Mouse (Mus musculus) kidney, postnatal 0 days (tissue): ENCODE data around the gene Minos1. TPM values are rescaled to one million over a fixed set of nuclear protein-coding genes. Genes with fewer than 3 reads are reported as not detected.

Source experiments
- ATAC-seq: fragments of 200-750 bp; cut with Nextera tagmentation; replicated peaks from 2 replicates; pipeline ENCODE4 v1.8.0; 2017; ENCODE audit warnings: low read depth, moderate number of reproducible peaks, moderate TSS enrichment, moderate library complexity; ENCODE audit not compliant: low FRiP score
- DNase-seq: peaks from one replicate; pipeline ENCODE4 v3.0.0-alpha.2; 2016; ENCODE audit warnings: low spot score
- H3K27ac ChIP-seq: fragments of 300-500 bp; sonication (generic); 2 replicates; pipeline ENCODE4 v1.5.1; 2014; ENCODE audit warnings: mild to moderate bottlenecking
- H3K27me3 ChIP-seq: fragments of 300-500 bp; sonication (generic); 2 replicates; pipeline ENCODE4 v1.6.1; 2014; ENCODE audit warnings: low read length, mixed read lengths; ENCODE audit not compliant: insufficient read depth
- H3K36me3 ChIP-seq: fragments of 300-500 bp; sonication (generic); 2 replicates; pipeline ENCODE4 v1.6.1; 2014; ENCODE audit warnings: low read length, mixed read lengths; ENCODE audit not compliant: insufficient read depth
- H3K4me1 ChIP-seq: fragments of 300-500 bp; sonication (generic); replicated peaks from 2 replicates; pipeline ENCODE4 v1.6.1; 2014; ENCODE audit warnings: antibody characterized with exemption, low read length, mixed read lengths; ENCODE audit not compliant: insufficient read depth
- H3K4me2 ChIP-seq: fragments of 300-500 bp; sonication (generic); 2 replicates; pipeline ENCODE4 v1.6.1; 2014; ENCODE audit warnings: mild to moderate bottlenecking, low read length, moderate library complexity, mixed read lengths
- H3K4me3 ChIP-seq: fragments of 300-500 bp; sonication (generic); replicated peaks from 2 replicates; pipeline ENCODE4 v1.5.1; 2014; ENCODE audit warnings: low read depth, low read length
- H3K9ac ChIP-seq: fragments of 300-500 bp; sonication (generic); 2 replicates; pipeline ENCODE4 v1.6.1; 2014; ENCODE audit warnings: low read depth, low read length
- H3K9me3 ChIP-seq: fragments of 300-500 bp; sonication (generic); replicated peaks from 2 replicates; pipeline ENCODE4 v1.6.1; 2016; ENCODE audit warnings: low read length, inconsistent platforms, mixed read lengths
- CTCF ChIP-seq: IDR thresholded peaks from 2 replicates; pipeline ENCODE4 v1.5.1; 2016; ENCODE audit warnings: antibody characterized with exemption, low read depth, mild to moderate bottlenecking, moderate library complexity
- WGBS: fragments of 180-500 bp; shearing (Covaris S2); extraction: QIAGEN DNeasy Blood & Tissue Kit; methylation state at CpG from one replicate; pipeline ENCODE4 v1.1.7; 2014; 5-methylcytosine and 5-hydroxymethylcytosine counted together
- polyA plus RNA-seq: library from polyadenylated mRNA; unstranded; fragments of >200 nt; fragmentation: Nextera tagmentation; extraction: Ambion mirVana; gene quantifications from 2 replicates; pipeline ENCODE4 v1.2.1, GENCODE M21; 2015

The Minos1 gene
- polyA plus RNA-seq, 1 experiment from 2014 or later: 875 TPM

DNA sequence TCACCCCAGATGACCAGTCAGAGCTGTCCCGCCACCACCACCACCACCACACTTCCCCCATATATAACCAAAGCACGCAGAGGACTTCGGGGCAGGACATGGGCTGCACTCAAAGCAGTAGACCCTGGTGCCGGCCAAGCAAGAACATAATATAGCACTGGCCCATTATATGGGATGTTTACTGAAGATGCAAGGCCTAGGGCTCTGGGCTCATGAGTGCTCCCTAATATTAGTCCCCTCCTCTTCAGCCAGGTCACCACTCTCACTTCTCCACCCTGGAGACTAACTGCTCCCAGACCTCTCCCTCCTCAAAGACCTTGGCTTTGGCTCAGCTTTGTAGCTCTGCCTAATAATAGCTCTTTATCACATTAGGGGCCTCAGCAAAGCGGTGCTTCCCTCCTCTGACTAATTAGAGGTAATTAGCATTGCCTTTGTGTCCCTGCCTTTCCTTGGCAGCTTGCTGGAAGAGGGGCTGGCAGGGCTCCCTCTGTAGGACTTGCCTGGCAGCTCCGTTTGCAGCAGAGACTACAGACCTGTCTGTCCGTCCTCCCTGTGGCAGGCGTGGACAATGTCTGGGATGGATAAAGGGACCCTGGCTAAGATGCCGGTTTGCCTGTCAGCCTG is 76.5 kb downstream of the Minos1 start:
- Histone ChIP-seq H3K27me3 (no peaks in the 10 kb centered on the region), H3K27ac (no peak overlapping the region), H3K36me3 (no peaks in the 10 kb centered on the region), H3K4me3 (no peak overlapping the region), H3K4me2 (no peak overlapping the region), H3K4me1 (no peaks in the 10 kb centered on the region), H3K9ac (no peak overlapping the region), H3K9me3 (no peaks in the 10 kb centered on the region)
- no peak for TF ChIP-seq CTCF
- DNase-seq (no peak), ATAC-seq (no peak)
- 51% methylated on average over 9 of the region's 9 CpGs for WGBS

DNA sequence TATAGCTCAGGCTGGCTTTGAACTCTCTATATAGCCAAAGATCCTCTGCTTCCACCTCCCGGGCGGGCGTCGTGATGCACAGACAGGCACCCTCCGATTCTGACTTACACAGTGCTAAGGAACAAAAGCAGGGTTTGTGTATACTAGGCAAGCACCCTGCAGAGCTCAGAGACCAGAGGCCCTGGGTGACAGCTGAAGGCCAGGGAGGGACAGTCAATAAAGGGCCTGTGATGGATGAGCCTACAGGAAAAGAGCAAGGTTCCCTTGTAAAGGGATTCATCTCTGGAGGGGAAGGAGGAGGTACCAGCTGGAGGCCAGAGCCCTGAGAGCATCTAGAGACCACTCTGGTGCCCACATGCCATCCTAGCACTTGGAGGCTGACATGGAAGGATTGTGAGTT is 77.5 kb downstream of the Minos1 start:
- Histone ChIP-seq H3K36me3 (no peaks in the 10 kb centered on the region), H3K27ac (no peak overlapping the region), H3K4me2 (no peak overlapping the region), H3K9ac (no peak overlapping the region), H3K9me3 (no peaks in the 10 kb centered on the region), H3K27me3 (no peaks in the 10 kb centered on the region), H3K4me1 (no peaks in the 10 kb centered on the region), H3K4me3 (no peak overlapping the region)
- DNase-seq (no peak), ATAC-seq (no peak)
- WGBS: 59% methylated on average over 5 of the region's 5 CpGs
- no peak for TF ChIP-seq CTCF

DNA sequence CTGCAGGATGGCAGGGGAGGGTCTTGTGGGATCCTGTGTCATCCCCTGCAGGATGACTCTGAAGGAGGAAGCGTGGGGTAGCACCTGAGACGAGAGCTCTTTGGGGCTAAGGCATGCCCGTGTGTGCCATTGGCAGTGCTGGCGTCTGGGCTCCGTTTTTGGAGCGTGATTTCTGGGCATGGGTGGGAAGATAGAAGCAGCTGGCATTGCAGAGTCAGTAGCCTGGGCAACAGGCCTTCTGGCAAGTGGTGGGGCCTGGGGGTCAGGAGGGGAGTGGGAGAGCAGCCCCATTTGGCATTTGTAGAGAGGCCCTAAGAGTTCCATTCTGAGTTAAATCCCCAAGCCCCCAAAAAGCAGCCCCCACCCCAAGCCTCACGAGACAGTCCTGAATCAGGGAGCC is 78.1 kb downstream of the Minos1 start:
- Histone ChIP-seq H3K27ac (no peak overlapping the region), H3K9ac (no peak overlapping the region), H3K9me3 (no peaks in the 10 kb centered on the region), H3K4me3 (no peak overlapping the region), H3K36me3 (no peaks in the 10 kb centered on the region), H3K4me1 (no peaks in the 10 kb centered on the region), H3K4me2 (no peak overlapping the region), H3K27me3 (no peaks in the 10 kb centered on the region)
- ATAC-seq (no peak), DNase-seq (no peak)
- WGBS: 78% methylated on average over 7 of the region's 7 CpGs
- TF ChIP-seq CTCF: no peak

Other genes starting within 250 kb of the Minos1 start
- 3.1 and 3.5 TPM in 2 replicates for gene Otud3, start 217.2 kb downstream of the Minos1 start, polyA plus RNA-seq
- gene Rnf186, start 164.0 kb downstream of the Minos1 start, polyA plus RNA-seq: 15.9 and 17.7 TPM in 2 replicates
- 10.2 and 10.8 TPM in 2 replicates for gene Tmco4, start 158.2 kb downstream of the Minos1 start, polyA plus RNA-seq
- gene Htr6, start 55.5 kb downstream of the Minos1 start, polyA plus RNA-seq: 0.12 TPM in 1 of 2 replicates, not detected in the other
- 34.0 and 39.4 TPM in 2 replicates for gene Nbl1, start 38.1 kb downstream of the Minos1 start, polyA plus RNA-seq
- 304 and 348 TPM in 2 replicates for gene Capzb, start 61.8 kb upstream of the Minos1 start, polyA plus RNA-seq
- 21.3 and 24.0 TPM in 2 replicates for gene Pqlc2, start 179.6 kb upstream of the Minos1 start, polyA plus RNA-seq
- 220 and 232 TPM in 2 replicates for gene Akr7a5, start 179.6 kb upstream of the Minos1 start, polyA plus RNA-seq
- gene Mrto4, start 221.5 kb upstream of the Minos1 start, polyA plus RNA-seq: 68.6 and 71.7 TPM in 2 replicates
- gene Emc1, start 221.5 kb upstream of the Minos1 start, polyA plus RNA-seq: 19.0 and 22.6 TPM in 2 replicates
- gene Ubr4, start 221.5 kb upstream of the Minos1 start, polyA plus RNA-seq: 46.2 and 47.4 TPM in 2 replicates